Mouse (Mus musculus): ENCODE measurements around the gene Npepps.

GRCm38 (mm10) chr11:97279405-97280215 lies 828 bp downstream of the Npepps start:
- TF ChIP-seq CTCF (IDR thresholded peaks at IDR 0.05; ENCODE audit: control insufficient read depth, insufficient read depth, insufficient read length) (no peak), MYOD1 (IDR thresholded peaks at IDR 0.05; ENCODE audit: control insufficient read depth, insufficient read length, low read depth) (no peak), FOSL1 (IDR thresholded peaks at IDR 0.05; ENCODE audit: insufficient read depth, low read length, poor library complexity, severe bottlenecking) (no peak), USF1 (IDR thresholded peaks at IDR 0.05; ENCODE audit: low read depth) (no peak), MAX (IDR thresholded peaks at IDR 0.05) (no peak), CEBPB (IDR thresholded peaks at IDR 0.05; ENCODE audit: low read depth) (no peak), MYOG (IDR thresholded peaks at IDR 0.05; ENCODE audit: control insufficient read depth, extremely low read depth, insufficient read length) (no peak)
